Mouse (Mus musculus): ENCODE measurements around the gene Fer1l4.

Fer1l4 gene

GRCm38 (mm10) chr2:156007888-156008532 is 44.7 kb downstream of the Fer1l4 start, which contains the start of the genes 6430550D23Rik and Ergic3:
Gene 6430550D23Rik (minus strand): TSS chr2:156007977.
Gene Ergic3 (plus strand): TSS chr2:156008045.
- DNase-seq (ENCODE audit: low spot score in 2 of 2): peak; percentile 94 to 98

GRCm38 (mm10) chr2:156005393-156005792 is 47.4 kb downstream of the Fer1l4 start:
- DNase-seq (ENCODE audit: low spot score in 2 of 2): no peak

GRCm38 (mm10) chr2:155991863-155992321 is 60.9 kb downstream of the Fer1l4 start:
- peak in 1 of 2 experiments; percentile 25 for DNase-seq (ENCODE audit: low spot score in 2 of 2)

GRCm38 (mm10) chr2:155991151-155991550 is 61.6 kb downstream of the Fer1l4 start:
- DNase-seq (ENCODE audit: low spot score in 2 of 2): no peak

GRCm38 (mm10) chr2:155989085-155989484 is 63.7 kb downstream of the Fer1l4 start:
- DNase-seq (ENCODE audit: low spot score in 2 of 2): no peak

- no peak for DNase-seq (ENCODE audit: low spot score in 2 of 2)
Measured at GRCm38 (mm10) chr2:155987131-155987530, 65.6 kb downstream of the Fer1l4 start.

GRCm38 (mm10) chr2:155985776-155986175 is 67.0 kb downstream of the Fer1l4 start:
- DNase-seq (ENCODE audit: low spot score in 2 of 2): no peak

GRCm38 (mm10) chr2:155979328-155979991 is 73.3 kb downstream of the Fer1l4 start:
- peak in 1 of 2 experiments; percentile 20 for DNase-seq (ENCODE audit: low spot score in 2 of 2)

- peak in 1 of 2 experiments; percentile 26 for DNase-seq (ENCODE audit: low spot score in 2 of 2)
Measured at GRCm38 (mm10) chr2:155974087-155974731, 78.5 kb downstream of the Fer1l4 start.

- DNase-seq (ENCODE audit: low spot score in 2 of 2): no peak
Measured at GRCm38 (mm10) chr2:155973348-155973747, 79.4 kb downstream of the Fer1l4 start.
